19 mouse cellular contexts compared by ENCODE assay signal in genomic region chr17:52149068-52149467, GRCm38 (mm10).
DNase-seq lines count a peak whose midpoint lies in the region; ATAC-seq lines count a peak whose summit lies in the region.
"Had no signal": no experiment of that assay in that cellular context is flagged by ENCODE, and none has a peak within 500 bp of the region (broad histone marks: within the 10 kb centered on the region; RNA-seq: fewer than 3 reads in every experiment).

No protein-coding gene starts in this region.

- ATAC-seq in CD4-positive, CD25-positive, alpha-beta regulatory T cell, adult 4 months = peak; percentile 86
- peak; percentile 88 for ATAC-seq in neutrophil, adult 5-6 weeks (ENCODE audit: extremely low read depth, insufficient number of reproducible peaks, low FRiP score, poor library complexity, severe bottlenecking)
- ATAC-seq: forebrain, embryonic 13.5 days; midbrain, embryonic 15.5 days had no signal

- DNase-seq in spleen, postnatal 36 days (ENCODE audit: low spot score in 2 of 2) = peak; percentile 67 to 75
- no peak for DNase-seq in spleen, postnatal 14 days (ENCODE audit: low spot score in 2 of 2)
- peak; percentile 89 for DNase-seq in induced T-regulatory cell, adult 2 months (ENCODE audit: low read depth)
- no peak for DNase-seq in right cerebral cortex, postnatal 4 days
- no peak for DNase-seq in cerebellum, adult 18-20 months
- DNase-seq in urinary bladder, adult 2 months (ENCODE audit: low spot score) = no peak
- DNase-seq: adrenal gland, postnatal 36 days; cerebellum, adult 11-12 months; gastrocnemius, postnatal 10 days; heart, adult 2 months; heart, postnatal 36 days; kidney, adult 18-20 months; kidney, postnatal 36 days; left cerebral cortex, postnatal 4 days; lung, embryonic 14.5 days had no signal

Comparison
In these comparisons a context has a peak if more than half of its experiments do, and no peak if none do; other contexts are left out.
1. DNase-seq: peak in spleen, postnatal 36 days (2 of 2) and induced T-regulatory cell, adult 2 months (single experiment); none in spleen, postnatal 14 days (0 of 2), right cerebral cortex, postnatal 4 days (single experiment), cerebellum, adult 18-20 months (0 of 2) and urinary bladder, adult 2 months (single experiment).